Mouse (Mus musculus) liver, postnatal 0 days (tissue): ENCODE results near the gene Bahcc1. TPM values are rescaled to one million over a fixed set of nuclear protein-coding genes. Genes with fewer than 3 reads are reported as not detected.

Experiments
- ATAC-seq: fragments of 200-750 bp; cut with Nextera tagmentation; 2 replicates; pipeline ENCODE4 v1.8.0; 2017; ENCODE audit warnings: mild to moderate bottlenecking, moderate library complexity
- DNase-seq: peaks from one replicate; pipeline ENCODE4 v3.0.0-alpha.2; 2016
- H3K27ac ChIP-seq: fragments of 300-500 bp; sonication (generic); 2 replicates; pipeline ENCODE4 v1.5.1; 2014; ENCODE audit warnings: antibody characterized with exemption, moderate library complexity, mild to moderate bottlenecking, low read depth
- H3K27me3 ChIP-seq: fragments of 300-500 bp; sonication (generic); 2 replicates; pipeline ENCODE4 v1.6.1; 2014; ENCODE audit warnings: low read length, control low read depth, mixed read lengths; ENCODE audit not compliant: insufficient read depth
- H3K36me3 ChIP-seq: fragments of 300-500 bp; sonication (generic); replicated peaks from 2 replicates; pipeline ENCODE4 v1.6.1; 2014; ENCODE audit warnings: mild to moderate bottlenecking, control low read depth, low read length, moderate library complexity, mixed read lengths; ENCODE audit not compliant: insufficient read depth
- H3K4me1 ChIP-seq: fragments of 300-500 bp; sonication (generic); 2 replicates; pipeline ENCODE4 v1.6.1; 2014; ENCODE audit warnings: antibody characterized with exemption, mild to moderate bottlenecking, control low read depth; ENCODE audit not compliant: insufficient read depth
- H3K4me2 ChIP-seq: fragments of 300-500 bp; sonication (generic); 2 replicates; pipeline ENCODE4 v1.6.1; 2014; ENCODE audit warnings: low read depth, mild to moderate bottlenecking, low read length, moderate library complexity, mixed read lengths
- H3K4me3 ChIP-seq: fragments of 300-500 bp; sonication (generic); 2 replicates; pipeline ENCODE4 v1.5.1; 2014; ENCODE audit warnings: low read depth, low read length
- H3K9ac ChIP-seq: fragments of 300-500 bp; sonication (generic); replicated peaks from 2 replicates; pipeline ENCODE4 v1.6.1; 2014; ENCODE audit warnings: mild to moderate bottlenecking, moderate library complexity
- H3K9me3 ChIP-seq: fragments of 300-500 bp; sonication (generic); 2 replicates; pipeline ENCODE4 v1.6.1; 2016; ENCODE audit warnings: mild to moderate bottlenecking, control low read depth, low read length, mixed read lengths
- CTCF ChIP-seq: sonication (generic); IDR thresholded peaks from 2 replicates; pipeline ENCODE4 v1.5.1; 2016; ENCODE audit warnings: antibody characterized with exemption, low read depth
- EP300 ChIP-seq: IDR thresholded peaks from 2 replicates; pipeline ENCODE4 v1.6.1; 2016; ENCODE audit warnings: antibody characterized with exemption, low read depth, mild to moderate bottlenecking
- WGBS: fragments of 180-500 bp; shearing (Covaris S2); extraction: QIAGEN DNeasy Blood & Tissue Kit; methylation state at CpG from one replicate; pipeline ENCODE4 v1.1.7; 2014; ENCODE audit not compliant: insufficient replicate concordance; 5-methylcytosine and 5-hydroxymethylcytosine counted together
- microRNA-seq: library from miRNA; unstranded; fragments of <30 nt; microRNA quantifications from one replicate; pipeline ENCODE4, GENCODE M21; 2016
- polyA plus RNA-seq: library from polyadenylated mRNA; unstranded; fragments of >200 nt; fragmentation: Nextera tagmentation; extraction: Ambion mirVana; gene quantifications from 2 replicates; pipeline ENCODE4 v1.2.1, GENCODE M21; 2015

Bahcc1 gene
- polyA plus RNA-seq, 1 experiment from 2014 or later: 1.1 TPM

DNA sequence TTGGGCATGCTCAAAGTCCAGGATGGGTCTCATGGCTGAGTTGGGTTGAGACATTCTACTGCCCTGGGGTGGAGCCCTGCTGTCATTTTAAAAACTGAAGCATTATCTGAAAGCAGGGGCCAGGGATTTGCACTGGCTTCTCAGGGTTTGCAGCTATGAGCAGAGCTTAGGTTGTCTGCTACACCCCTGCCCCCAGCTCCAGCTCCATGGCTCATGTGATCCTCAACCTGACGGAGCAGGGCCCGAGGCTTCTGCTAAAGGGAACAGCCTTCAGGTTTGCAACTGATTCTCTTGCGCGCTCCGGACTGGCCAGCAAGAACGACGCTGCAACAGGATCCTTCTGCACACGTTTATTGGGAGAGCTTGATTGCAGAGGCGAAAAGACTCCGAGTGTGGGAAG is 87.4 kb downstream of the Bahcc1 start:
- no peaks in the 10 kb centered on the region for H3K27me3 ChIP-seq
- H3K4me3 ChIP-seq: no peak overlapping the region
- no peaks in the 10 kb centered on the region for H3K36me3 ChIP-seq
- no peak for DNase-seq
- TF ChIP-seq CTCF: no peak
- no peak for TF ChIP-seq EP300
- H3K4me2 ChIP-seq: no peak overlapping the region
- no peaks in the 10 kb centered on the region for H3K9me3 ChIP-seq
- H3K9ac ChIP-seq: no peak overlapping the region
- H3K27ac ChIP-seq: no peak overlapping the region
- ATAC-seq: no peak
- 93% methylated on average over 10 of the region's 10 CpGs for WGBS
- peaks cover 13% of the 10 kb centered on the region for H3K4me1 ChIP-seq

DNA sequence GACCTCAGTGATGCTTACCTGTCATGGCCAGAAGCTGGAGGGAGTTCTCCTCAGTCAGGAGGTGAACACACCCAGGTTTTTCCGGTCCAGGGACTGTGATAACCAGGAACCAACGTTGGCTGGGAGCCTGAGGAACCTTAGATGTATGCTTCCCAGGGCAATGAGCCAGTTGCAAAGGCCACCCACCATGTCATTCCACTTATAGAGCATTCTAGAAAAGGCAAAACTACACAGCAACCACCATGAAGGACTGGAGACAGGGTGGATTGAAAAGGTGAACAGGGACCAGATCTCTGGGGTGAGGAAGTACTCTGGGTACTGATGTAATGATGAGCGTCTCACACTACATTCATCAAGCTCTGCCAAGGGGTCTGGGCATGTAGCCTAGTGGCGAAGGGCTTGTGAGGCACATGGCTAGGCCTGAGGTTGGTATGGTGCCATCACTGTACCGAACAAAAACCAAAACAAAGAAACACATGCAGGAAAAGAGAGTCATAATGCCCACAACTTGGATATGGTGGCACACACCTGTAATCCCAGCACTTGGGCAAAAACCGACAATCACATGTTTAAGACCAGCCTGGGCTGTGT is 102.8 kb downstream of the Bahcc1 start:
- no peak overlapping the region for H3K4me3 ChIP-seq
- H3K4me2 ChIP-seq: no peak overlapping the region
- WGBS: 74% methylated on average over 6 of the region's 6 CpGs
- no peaks in the 10 kb centered on the region for H3K36me3 ChIP-seq
- H3K27ac ChIP-seq: no peak overlapping the region
- H3K27me3 ChIP-seq: no peaks in the 10 kb centered on the region
- peaks cover 6% of the 10 kb centered on the region; the same call in 1 of the 2 replicates for H3K4me1 ChIP-seq
- TF ChIP-seq CTCF (no peak), EP300 (no peak)
- DNase-seq (no peak), ATAC-seq (no peak)
- H3K9me3 ChIP-seq: no peaks in the 10 kb centered on the region
- no peak overlapping the region for H3K9ac ChIP-seq

DNA sequence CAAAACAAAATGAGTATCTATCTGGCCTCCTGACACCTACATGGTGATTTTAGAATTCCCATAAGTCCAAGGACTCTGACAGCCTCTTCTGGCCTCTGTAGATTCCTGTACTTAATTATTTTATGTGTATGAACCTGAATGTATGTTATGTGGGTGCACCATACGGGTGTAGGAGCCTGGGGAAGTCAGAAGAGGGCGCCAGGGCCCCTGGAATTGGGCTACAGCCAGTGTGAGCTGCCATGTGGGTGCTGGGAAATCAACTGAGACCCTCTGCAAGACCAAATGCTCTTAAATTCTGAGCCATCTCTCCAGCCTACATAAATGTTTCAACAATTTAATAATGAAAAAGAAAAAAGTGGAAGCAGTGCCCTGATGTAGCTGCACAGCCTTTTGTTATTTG is 104.7 kb downstream of the Bahcc1 start:
- ATAC-seq (no peak), DNase-seq (peak; percentile 13)
- TF ChIP-seq EP300 (no peak), CTCF (peak; percentile 36)
- no peaks in the 10 kb centered on the region for H3K27me3 ChIP-seq
- H3K27ac ChIP-seq: no peak overlapping the region
- H3K9ac ChIP-seq: no peak overlapping the region
- H3K4me1 ChIP-seq: peaks cover 6% of the 10 kb centered on the region; the same call in 1 of the 2 replicates
- no peak overlapping the region for H3K4me3 ChIP-seq
- no peak overlapping the region for H3K4me2 ChIP-seq
- H3K36me3 ChIP-seq: no peaks in the 10 kb centered on the region
- H3K9me3 ChIP-seq: no peaks in the 10 kb centered on the region
- 49% methylated on average over 2 of the region's 2 CpGs for WGBS

DNA sequence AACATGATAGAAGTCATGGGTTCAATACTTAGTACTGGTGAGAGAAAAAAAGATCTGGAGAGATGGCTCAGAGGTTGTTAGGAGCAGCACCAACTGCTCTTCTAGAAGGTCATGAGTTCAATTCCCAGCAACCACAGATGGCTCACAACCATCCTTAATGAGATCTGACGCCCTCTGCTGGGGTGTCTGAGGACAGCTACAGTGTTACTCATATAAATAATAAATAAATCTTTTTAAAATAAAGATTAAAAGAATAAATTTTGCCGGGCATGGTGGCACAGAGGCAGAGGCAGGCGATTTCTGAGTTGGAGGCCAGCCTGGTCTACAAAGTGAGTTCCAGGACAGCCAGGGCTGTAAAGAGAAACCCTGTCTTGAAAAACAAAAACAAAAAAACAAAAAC is 106.0 kb downstream of the Bahcc1 start:
- Histone ChIP-seq H3K4me3 (no peak overlapping the region), H3K4me1 (peaks cover 6% of the 10 kb centered on the region; the same call in 1 of the 2 replicates), H3K36me3 (no peaks in the 10 kb centered on the region), H3K4me2 (no peak overlapping the region), H3K9ac (no peak overlapping the region), H3K9me3 (no peaks in the 10 kb centered on the region), H3K27ac (no peak overlapping the region), H3K27me3 (no peaks in the 10 kb centered on the region)
- 66% methylated on average over 3 of the region's 3 CpGs for WGBS
- DNase-seq (peak; percentile 8), ATAC-seq (no peak)
- peak; percentile 13; the same call in 1 of the 2 replicates for TF ChIP-seq CTCF
- TF ChIP-seq EP300: no peak

DNA sequence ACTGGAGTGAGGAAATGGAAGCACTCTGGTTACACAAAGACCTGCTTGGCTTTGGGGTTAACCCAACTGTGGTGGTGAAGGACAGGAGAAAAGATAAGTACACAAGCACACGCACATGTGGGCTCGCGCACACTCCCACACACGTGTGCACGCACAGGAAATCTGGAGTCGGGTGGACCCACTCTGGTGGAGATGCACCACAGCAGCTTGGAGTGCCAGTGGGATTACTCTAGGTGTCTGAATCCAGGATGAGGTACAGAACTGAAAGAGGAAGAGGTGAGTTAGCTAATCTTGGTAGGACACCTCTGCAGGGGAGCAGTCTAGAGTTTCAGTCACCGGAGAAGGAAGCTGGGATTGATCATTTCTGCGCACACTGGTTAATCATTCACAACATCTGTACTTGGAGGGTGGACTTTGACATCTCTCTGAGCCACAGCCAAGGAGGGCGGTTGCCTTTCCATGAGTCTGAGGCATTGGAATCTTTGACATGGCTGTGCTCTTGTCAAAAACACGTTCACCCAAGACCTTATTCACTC is 107.3 kb downstream of the Bahcc1 start:
- Histone ChIP-seq H3K36me3 (peaks cover 2% of the 10 kb centered on the region), H3K27me3 (no peaks in the 10 kb centered on the region), H3K27ac (peak overlapping the region; percentile 81), H3K4me3 (no peak overlapping the region), H3K9me3 (no peaks in the 10 kb centered on the region), H3K9ac (no peak overlapping the region; the same call in 1 of the 2 replicates), H3K4me1 (peaks cover 6% of the 10 kb centered on the region; the same call in 1 of the 2 replicates), H3K4me2 (peak overlapping the region; percentile 55)
- ATAC-seq: peak; percentile 81
- peak; percentile 56 for DNase-seq
- TF ChIP-seq CTCF (no peak), EP300 (peak; percentile 39; the same call in 1 of the 2 replicates)
- 35% methylated on average over 10 of the region's 10 CpGs for WGBS

- TF ChIP-seq EP300 (no peak), CTCF (no peak)
- Histone ChIP-seq H3K4me2 (no peak overlapping the region), H3K36me3 (peaks cover 9% of the 10 kb centered on the region), H3K4me3 (no peak overlapping the region), H3K9ac (no peak overlapping the region), H3K27me3 (no peaks in the 10 kb centered on the region), H3K9me3 (no peaks in the 10 kb centered on the region), H3K27ac (no peak overlapping the region), H3K4me1 (peaks cover 6% of the 10 kb centered on the region)
- 86% methylated on average over 4 of the region's 4 CpGs for WGBS
- no peak for ATAC-seq
- peak; percentile 8 for DNase-seq
These were observed 108.9 kb downstream of the Bahcc1 start for GRCm38 (mm10) chr11:120341661-120342060.

Small RNA genes within 50 kb of the gene (microRNA-seq; reads per million reads assigned to microRNA genes)
- not detected for gene Gm47297

Other genes starting within 250 kb of the Bahcc1 start
- gene Aatk, start 185.8 kb upstream of the Bahcc1 start, polyA plus RNA-seq: 0.72 and 0.89 TPM in 2 replicates
- gene Cep131, start 146.1 kb upstream of the Bahcc1 start, polyA plus RNA-seq: 3.1 and 3.9 TPM in 2 replicates
- gene Tepsin, start 134.2 kb upstream of the Bahcc1 start, polyA plus RNA-seq: 3.8 and 4.2 TPM in 2 replicates
- 63.4 and 65.4 TPM in 2 replicates for gene Ndufaf8, start 134.0 kb upstream of the Bahcc1 start, polyA plus RNA-seq
- gene Slc38a10, start 81.6 kb upstream of the Bahcc1 start, polyA plus RNA-seq: 25.0 and 28.0 TPM in 2 replicates
- 463 and 498 TPM in 2 replicates for gene Actg1, start 115.6 kb downstream of the Bahcc1 start, polyA plus RNA-seq
- not detected in 2 replicates for gene Fscn2, start 128.6 kb downstream of the Bahcc1 start, polyA plus RNA-seq
- gene Faap100, start 145.8 kb downstream of the Bahcc1 start, polyA plus RNA-seq: 5.5 and 5.8 TPM in 2 replicates
- gene Nploc4, start 204.8 kb downstream of the Bahcc1 start, polyA plus RNA-seq: 12.5 and 12.8 TPM in 2 replicates
- gene Tspan10, start 209.7 kb downstream of the Bahcc1 start, polyA plus RNA-seq: not detected in 2 replicates
- 0.20 TPM in 1 of 2 replicates, not detected in the other for gene Pde6g, start 220.6 kb downstream of the Bahcc1 start, polyA plus RNA-seq
- gene Oxld1, start 225.1 kb downstream of the Bahcc1 start, polyA plus RNA-seq: 18.9 and 19.0 TPM in 2 replicates
- 9.0 and 11.7 TPM in 2 replicates for gene Ccdc137, start 225.2 kb downstream of the Bahcc1 start, polyA plus RNA-seq
- gene Arl16, start 234.7 kb downstream of the Bahcc1 start, polyA plus RNA-seq: 11.9 and 13.5 TPM in 2 replicates